Mouse (Mus musculus): Measurements from ENCODE around the gene 1700013G24Rik. TPM values are rescaled to one million over a fixed set of nuclear protein-coding genes. Genes with fewer than 3 reads are reported as not detected.
"Not testable (repeated sequence)": the region's sequence is repeated elsewhere in the genome, so short reads cannot be mapped to it uniquely, and the experiment has no call there.

The 1700013G24Rik gene
- polyA plus RNA-seq (2011; ENCODE audit: insufficient read length, low read depth, missing spikeins): not detected in 2 replicates

DNA sequence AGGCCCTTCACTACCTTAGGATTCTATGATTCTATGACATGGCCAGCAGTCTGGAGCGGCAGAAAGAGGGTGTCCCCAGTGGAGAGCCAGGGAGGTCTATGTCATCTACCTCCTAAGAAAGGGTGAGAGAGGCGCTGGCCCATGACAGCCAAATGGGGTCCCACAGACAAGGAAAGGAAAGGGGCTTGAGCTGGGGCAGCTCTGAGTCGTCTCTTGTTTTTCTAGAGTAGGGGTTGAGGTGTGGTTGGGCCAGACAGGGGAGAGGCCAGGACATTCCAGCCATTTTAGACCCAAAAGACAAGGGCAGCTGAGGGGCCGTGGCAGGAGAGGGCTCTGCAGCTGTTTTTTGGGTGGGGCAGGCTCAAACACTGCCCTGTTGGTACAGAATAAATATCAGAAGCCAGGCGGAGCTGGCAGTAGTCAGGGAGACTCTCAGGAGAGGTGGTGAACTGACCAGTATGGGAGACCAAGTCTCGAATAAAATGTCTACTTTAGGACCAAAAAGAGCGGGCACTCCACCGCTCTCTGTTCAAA is at the start of gene 1700013G24Rik:
Gene 1700013G24Rik (plus strand): TSS at position 51 of the 534 bp plus-strand sequence.
- peaks cover 12% of the 10 kb centered on the region for H3K4me1 ChIP-seq (ENCODE audit: control insufficient read depth, insufficient read depth, low read length)
- TF ChIP-seq POLR2A (IDR thresholded peaks at IDR 0.05; ENCODE audit: low read depth, low read length) (no peak), CTCF (IDR thresholded peaks at IDR 0.05; ENCODE audit: borderline replicate concordance, insufficient read depth, low read length) (no peak)
- H3K27ac ChIP-seq (ENCODE audit: insufficient read depth, low read length): no peak within 1 kb of the TSS
- H3K4me3 ChIP-seq (ENCODE audit: insufficient read depth, low read length): no peak within 1 kb of the TSS

DNA sequence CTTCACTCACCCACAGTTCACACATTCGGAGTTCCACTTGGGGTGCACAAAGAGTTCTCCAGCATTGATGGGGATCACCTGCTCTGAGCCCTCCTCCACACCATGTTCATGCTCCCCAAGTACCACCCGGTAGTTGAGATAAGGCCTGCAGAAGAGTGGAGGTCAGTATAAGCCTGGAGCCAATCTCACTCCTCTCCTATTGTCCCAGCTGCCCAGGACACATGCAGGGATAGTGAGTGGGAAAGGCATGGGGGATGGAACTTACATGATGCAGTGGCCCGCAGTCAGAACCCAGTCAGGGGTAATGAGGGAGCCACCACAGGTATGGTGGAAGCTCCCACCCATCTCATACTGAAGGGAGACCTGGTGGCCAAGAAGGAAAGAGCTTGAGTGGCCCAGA is 47.5 kb upstream of the 1700013G24Rik start:
- H3K27ac ChIP-seq (ENCODE audit: insufficient read depth, low read length): no peak overlapping the region
- no peaks in the 10 kb centered on the region for H3K4me1 ChIP-seq (ENCODE audit: control insufficient read depth, insufficient read depth, low read length)
- no peak overlapping the region for H3K4me3 ChIP-seq (ENCODE audit: insufficient read depth, low read length)
- TF ChIP-seq CTCF (IDR thresholded peaks at IDR 0.05; ENCODE audit: borderline replicate concordance, insufficient read depth, low read length): no peak
- no peak for TF ChIP-seq POLR2A (IDR thresholded peaks at IDR 0.05; ENCODE audit: low read depth, low read length)

DNA sequence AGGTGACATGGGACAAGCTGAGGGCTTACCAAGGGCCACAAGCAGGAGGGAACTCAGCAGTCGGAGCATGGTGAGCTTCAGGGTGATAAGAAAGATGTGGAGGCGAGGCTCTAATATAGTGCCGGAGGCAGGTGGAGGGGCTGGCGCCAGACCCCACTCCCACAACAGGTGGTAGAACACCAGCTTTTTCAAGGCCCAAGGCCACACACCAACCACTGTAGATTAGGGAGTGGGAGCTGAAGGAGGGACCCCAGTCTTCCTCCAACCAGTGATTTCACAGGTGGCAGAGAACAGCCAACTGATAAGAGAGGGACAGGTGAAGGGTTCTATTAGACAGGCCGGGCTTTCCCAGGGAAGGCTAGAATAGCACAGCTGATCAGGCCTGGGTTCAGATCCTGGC is 43.4 kb upstream of the 1700013G24Rik start, which contains the start of gene Cela3a:
Gene Cela3a (minus strand): TSS at position 101 of the 400 bp plus-strand sequence.
- no peaks in the 10 kb centered on the region for H3K4me1 ChIP-seq (ENCODE audit: control insufficient read depth, insufficient read depth, low read length)
- TF ChIP-seq POLR2A (IDR thresholded peaks at IDR 0.05; ENCODE audit: low read depth, low read length) (no peak), CTCF (IDR thresholded peaks at IDR 0.05; ENCODE audit: borderline replicate concordance, insufficient read depth, low read length) (no peak)
- H3K4me3 ChIP-seq (ENCODE audit: insufficient read depth, low read length): no peak within 1 kb of the TSS
- no peak within 1 kb of the TSS for H3K27ac ChIP-seq (ENCODE audit: insufficient read depth, low read length)

DNA sequence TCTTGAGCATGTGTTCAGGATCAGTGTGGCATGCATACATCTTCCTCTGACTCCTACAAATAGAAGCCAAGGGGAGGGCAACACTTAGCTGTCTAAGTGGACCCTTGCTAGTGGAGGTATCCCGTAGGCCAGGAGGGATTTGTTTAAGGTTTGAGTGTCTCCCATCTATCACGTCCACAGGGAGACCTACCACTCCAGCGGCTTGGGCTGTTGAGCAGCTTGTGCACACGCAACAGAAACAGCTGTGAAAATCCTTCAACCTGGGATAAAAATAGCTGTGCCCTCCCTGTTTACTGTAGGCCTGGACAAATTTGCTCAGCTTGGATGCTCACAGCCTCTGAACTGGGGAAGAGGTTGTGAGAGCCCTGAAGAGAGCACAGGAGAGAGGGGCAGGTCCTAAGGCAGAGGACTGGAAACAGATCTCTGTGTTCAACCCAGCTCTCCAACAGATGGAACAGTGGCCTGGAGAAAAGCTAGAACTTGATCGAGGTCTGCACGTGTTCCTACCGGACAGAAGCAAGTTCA is 40.8 kb upstream of the 1700013G24Rik start:
- H3K4me1 ChIP-seq (ENCODE audit: control insufficient read depth, insufficient read depth, low read length); H3K4me3 ChIP-seq (ENCODE audit: insufficient read depth, low read length); H3K27ac ChIP-seq (ENCODE audit: insufficient read depth, low read length): not testable (repeated sequence)

DNA sequence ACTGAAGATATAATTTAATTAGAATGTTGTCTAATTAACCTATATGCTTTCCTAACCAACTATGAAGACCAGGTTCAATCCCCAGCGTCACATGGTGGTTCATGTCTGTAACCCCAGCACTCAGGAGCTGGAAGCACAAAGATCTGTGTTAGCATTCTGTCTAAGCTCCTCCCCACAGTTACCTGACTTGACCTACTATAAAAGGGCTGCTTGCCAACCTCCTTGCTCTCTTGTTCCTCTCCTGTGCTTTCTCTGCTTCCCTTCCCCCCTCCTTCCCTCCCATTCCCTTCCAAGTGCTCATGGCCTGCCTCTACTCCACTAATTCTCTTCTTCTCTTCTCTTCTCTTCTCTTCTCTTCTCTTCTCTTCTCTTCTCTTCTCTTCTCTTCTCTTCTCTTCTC is 38.1 kb upstream of the 1700013G24Rik start:
- no peak for TF ChIP-seq CTCF (IDR thresholded peaks at IDR 0.05; ENCODE audit: borderline replicate concordance, insufficient read depth, low read length)
- TF ChIP-seq POLR2A (IDR thresholded peaks at IDR 0.05; ENCODE audit: low read depth, low read length): no peak
- Histone ChIP-seq H3K4me3 (ENCODE audit: insufficient read depth, low read length) (no peak overlapping the region), H3K27ac (ENCODE audit: insufficient read depth, low read length) (no peak overlapping the region), H3K4me1 (ENCODE audit: control insufficient read depth, insufficient read depth, low read length) (no peaks in the 10 kb centered on the region)

DNA sequence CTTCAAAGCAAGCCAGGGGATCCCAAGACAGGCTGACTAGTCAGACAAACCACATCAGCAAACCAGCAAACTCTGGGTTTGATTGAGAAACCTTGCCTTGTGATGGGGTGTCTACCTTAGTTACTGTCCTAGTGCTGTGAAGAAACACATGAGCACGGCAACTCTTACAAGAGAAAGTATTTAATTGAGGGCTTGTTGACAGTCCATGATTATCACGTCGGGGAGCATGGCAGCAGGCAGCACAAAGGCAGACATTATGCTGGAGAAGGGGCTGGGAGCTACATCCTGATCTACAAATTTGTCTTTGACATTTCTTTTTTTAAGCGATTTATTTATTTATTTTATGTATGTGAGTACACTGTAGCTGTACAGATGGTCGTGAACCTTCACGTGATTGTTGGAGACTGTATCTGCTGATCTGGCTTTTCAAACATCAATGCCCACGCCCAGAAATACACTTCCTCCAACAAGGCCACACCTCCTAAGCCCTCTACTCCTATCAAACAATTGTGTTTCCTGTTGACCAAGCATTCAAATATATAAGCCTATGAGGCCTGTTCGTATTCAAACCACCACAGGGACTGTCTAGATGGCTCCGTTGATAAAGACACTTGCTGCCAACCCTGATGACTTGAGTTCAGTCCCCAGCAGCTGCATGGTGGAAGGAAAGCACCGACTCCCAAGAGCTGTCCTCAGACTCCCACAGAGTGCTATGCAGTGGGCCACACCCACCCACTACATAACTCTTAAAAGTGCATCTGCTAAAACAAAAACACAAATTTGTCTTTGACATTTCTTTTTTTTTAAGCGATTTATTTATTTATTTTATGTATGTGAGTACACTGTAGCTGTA is 35.1 kb upstream of the 1700013G24Rik start:
- no peaks in the 10 kb centered on the region for H3K4me1 ChIP-seq (ENCODE audit: control insufficient read depth, insufficient read depth, low read length)
- H3K4me3 ChIP-seq (ENCODE audit: insufficient read depth, low read length): no peak overlapping the region
- no peak for TF ChIP-seq CTCF (IDR thresholded peaks at IDR 0.05; ENCODE audit: borderline replicate concordance, insufficient read depth, low read length)
- no peak for TF ChIP-seq POLR2A (IDR thresholded peaks at IDR 0.05; ENCODE audit: low read depth, low read length)
- H3K27ac ChIP-seq (ENCODE audit: insufficient read depth, low read length): no peak overlapping the region

DNA sequence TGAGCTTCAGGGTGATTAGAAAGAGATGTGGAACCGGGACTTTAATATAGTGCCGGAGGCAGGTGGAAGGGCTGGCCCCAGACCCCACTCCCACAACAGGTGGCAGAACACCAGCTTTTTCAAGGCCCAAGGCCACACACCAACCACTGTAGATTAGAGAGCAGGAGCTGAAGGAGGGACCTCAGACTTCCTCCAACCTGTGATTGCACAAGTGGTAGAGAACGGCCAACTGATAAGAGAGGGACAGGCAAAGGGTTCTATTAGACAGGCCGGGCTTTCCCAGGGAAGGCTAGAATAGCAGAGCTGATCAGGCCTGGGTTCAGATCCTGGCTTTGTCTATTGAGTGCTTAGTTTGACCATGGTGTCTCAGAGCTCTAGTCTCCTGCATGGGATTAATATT is 22.6 kb upstream of the 1700013G24Rik start, which contains the start of gene Cela3b:
Gene Cela3b (minus strand): TSS at position 39 of the 400 bp plus-strand sequence.
- TF ChIP-seq CTCF (IDR thresholded peaks at IDR 0.05; ENCODE audit: borderline replicate concordance, insufficient read depth, low read length): no peak
- no peak for TF ChIP-seq POLR2A (IDR thresholded peaks at IDR 0.05; ENCODE audit: low read depth, low read length)
- Histone ChIP-seq H3K4me3 (ENCODE audit: insufficient read depth, low read length) (no peak within 1 kb of the TSS), H3K27ac (ENCODE audit: insufficient read depth, low read length) (no peak within 1 kb of the TSS), H3K4me1 (ENCODE audit: control insufficient read depth, insufficient read depth, low read length) (no peaks in the 10 kb centered on the region)

- H3K4me3 ChIP-seq (ENCODE audit: insufficient read depth, low read length); H3K27ac ChIP-seq (ENCODE audit: insufficient read depth, low read length); H3K4me1 ChIP-seq (ENCODE audit: control insufficient read depth, insufficient read depth, low read length): not testable (repeated sequence)
Measured at GRCm38 (mm10) chr4:137432700-137433550, 20.2 kb upstream of the 1700013G24Rik start.

DNA sequence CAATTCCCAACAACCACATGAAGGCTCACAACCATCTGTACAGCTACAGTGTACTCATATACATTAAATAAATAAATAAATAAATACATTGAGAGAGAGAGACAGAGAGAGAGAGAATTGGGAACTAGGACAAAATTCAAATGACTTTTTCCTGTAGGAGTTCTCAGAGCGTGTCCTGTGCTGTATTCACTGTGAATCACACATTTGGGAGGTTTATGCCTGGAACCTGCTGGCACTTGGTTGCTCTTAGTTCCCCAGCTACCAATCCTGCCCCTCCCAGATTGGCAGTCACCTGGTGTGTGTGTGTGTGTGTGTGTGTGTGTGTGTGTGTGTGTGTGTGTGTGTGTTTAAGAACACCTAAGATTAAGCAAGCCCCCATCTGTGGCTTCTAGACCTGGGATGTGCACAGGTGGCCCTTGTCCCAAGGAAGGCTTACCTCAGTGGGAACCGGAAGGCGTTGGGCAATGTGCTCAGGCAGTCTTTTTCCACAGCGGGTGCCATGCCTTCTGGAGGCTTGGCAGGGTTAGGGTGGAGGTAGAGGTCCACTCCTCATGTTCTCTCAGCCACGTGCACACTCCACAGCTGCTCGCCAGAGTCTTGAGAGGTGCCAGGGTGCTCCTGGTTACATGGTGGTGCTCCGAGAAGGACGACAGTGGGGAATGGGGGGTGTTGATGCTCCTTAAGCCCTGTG is 16.0 kb upstream of the 1700013G24Rik start:
- no peaks in the 10 kb centered on the region for H3K4me1 ChIP-seq (ENCODE audit: control insufficient read depth, insufficient read depth, low read length)
- H3K27ac ChIP-seq (ENCODE audit: insufficient read depth, low read length): no peak overlapping the region
- no peak for TF ChIP-seq POLR2A (IDR thresholded peaks at IDR 0.05; ENCODE audit: low read depth, low read length)
- no peak for TF ChIP-seq CTCF (IDR thresholded peaks at IDR 0.05; ENCODE audit: borderline replicate concordance, insufficient read depth, low read length)
- H3K4me3 ChIP-seq (ENCODE audit: insufficient read depth, low read length): no peak overlapping the region

Measured in embryonic fibroblast, embryonic 13.5 days (primary cell).